Mouse (Mus musculus) embryonic facial prominence, embryonic 12.5 days (tissue): ENCODE measurements around the gene Dip2c. TPM values are rescaled to one million over a fixed set of nuclear protein-coding genes. Genes with fewer than 3 reads are reported as not detected.

Experiments
- ATAC-seq: fragments of 200-750 bp; cut with Nextera tagmentation; 2 replicates; pipeline ENCODE4 v1.8.0; 2017; ENCODE audit not compliant: insufficient number of reproducible peaks, insufficient read depth, low FRiP score, low TSS enrichment
- H3K27ac ChIP-seq: fragments of 300-500 bp; sonication (generic); 2 replicates; pipeline ENCODE4 v1.5.1; 2016; ENCODE audit warnings: mild to moderate bottlenecking
- H3K27me3 ChIP-seq: fragments of 300-500 bp; sonication (generic); 2 replicates; pipeline ENCODE4 v1.6.1; 2016; ENCODE audit warnings: mild to moderate bottlenecking, moderate library complexity
- H3K36me3 ChIP-seq: fragments of 300-500 bp; sonication (generic); 2 replicates; pipeline ENCODE4 v1.6.1; 2016; ENCODE audit warnings: mild to moderate bottlenecking
- H3K4me1 ChIP-seq: fragments of 300-500 bp; sonication (generic); 2 replicates; pipeline ENCODE4 v1.6.1; 2016
- H3K4me2 ChIP-seq: fragments of 300-500 bp; sonication (generic); replicated peaks from 2 replicates; pipeline ENCODE4 v1.6.1; 2016; ENCODE audit warnings: mild to moderate bottlenecking, moderate library complexity
- H3K4me3 ChIP-seq: fragments of 300-500 bp; sonication (generic); 2 replicates; pipeline ENCODE4 v1.5.1; 2016; ENCODE audit warnings: mild to moderate bottlenecking
- H3K9ac ChIP-seq: fragments of 300-500 bp; sonication (generic); 2 replicates; pipeline ENCODE4 v1.6.1; 2016; ENCODE audit warnings: mild to moderate bottlenecking, moderate library complexity
- H3K9me3 ChIP-seq: fragments of 300-500 bp; sonication (generic); 2 replicates; pipeline ENCODE4 v1.6.1; 2016; ENCODE audit warnings: mild to moderate bottlenecking, moderate library complexity
- WGBS: fragments of 180-500 bp; shearing (Covaris S2); methylation state at CpG from one replicate; pipeline ENCODE4 v1.1.7; 2016; 5-methylcytosine and 5-hydroxymethylcytosine counted together
- polyA plus RNA-seq: library from polyadenylated mRNA; unstranded; fragments of >200 nt; fragmentation: Nextera tagmentation; extraction: Ambion mirVana; gene quantifications from 2 replicates; pipeline ENCODE4 v1.2.1, GENCODE M21; 2016

Gene Dip2c
- polyA plus RNA-seq, 1 experiment from 2014 or later: 8.6 TPM

GRCm38 (mm10) chr13:9389334-9389733 is 113.0 kb downstream of the Dip2c start:
- 82% methylated on average over 1 of the region's 1 CpGs for WGBS
- Histone ChIP-seq H3K9ac (no peak overlapping the region), H3K9me3 (no peaks in the 10 kb centered on the region), H3K4me3 (no peak overlapping the region), H3K36me3 (no peaks in the 10 kb centered on the region), H3K27me3 (no peaks in the 10 kb centered on the region), H3K27ac (no peak overlapping the region), H3K4me2 (no peak overlapping the region), H3K4me1 (no peaks in the 10 kb centered on the region)
- ATAC-seq: no peak

- WGBS: 63% methylated on average over 5 of the region's 5 CpGs
- H3K4me2 ChIP-seq: no peak overlapping the region
- no peaks in the 10 kb centered on the region for H3K36me3 ChIP-seq
- H3K4me1 ChIP-seq: no peaks in the 10 kb centered on the region
- ATAC-seq: no peak; the same call in 1 of the 2 replicates
- H3K27ac ChIP-seq: no peak overlapping the region
- no peaks in the 10 kb centered on the region for H3K9me3 ChIP-seq
- H3K9ac ChIP-seq: no peak overlapping the region
- H3K4me3 ChIP-seq: no peak overlapping the region
- H3K27me3 ChIP-seq: no peaks in the 10 kb centered on the region
Measured at GRCm38 (mm10) chr13:9390204-9390804, 114.0 kb downstream of the Dip2c start.

GRCm38 (mm10) chr13:9393470-9393869 is 117.1 kb downstream of the Dip2c start:
- ATAC-seq: no peak
- no peak overlapping the region for H3K4me2 ChIP-seq
- WGBS: 78% methylated on average over 3 of the region's 3 CpGs
- H3K9me3 ChIP-seq: no peaks in the 10 kb centered on the region
- H3K4me3 ChIP-seq: no peak overlapping the region
- H3K36me3 ChIP-seq: no peaks in the 10 kb centered on the region
- H3K9ac ChIP-seq: no peak overlapping the region
- no peak overlapping the region for H3K27ac ChIP-seq
- H3K27me3 ChIP-seq: no peaks in the 10 kb centered on the region
- H3K4me1 ChIP-seq: no peaks in the 10 kb centered on the region

GRCm38 (mm10) chr13:9395286-9395685 is 119.0 kb downstream of the Dip2c start:
- Histone ChIP-seq H3K36me3 (no peaks in the 10 kb centered on the region), H3K9ac (no peak overlapping the region), H3K9me3 (no peaks in the 10 kb centered on the region), H3K4me3 (no peak overlapping the region), H3K4me2 (no peak overlapping the region), H3K27ac (no peak overlapping the region), H3K27me3 (no peaks in the 10 kb centered on the region), H3K4me1 (no peaks in the 10 kb centered on the region)
- ATAC-seq: no peak
- 89% methylated on average over 1 of the region's 1 CpGs for WGBS

GRCm38 (mm10) chr13:9398846-9399245 is 122.5 kb downstream of the Dip2c start:
- peaks cover 5% of the 10 kb centered on the region for H3K9me3 ChIP-seq
- no peak overlapping the region for H3K4me3 ChIP-seq
- WGBS: 55% methylated on average over 1 of the region's 1 CpGs
- H3K4me1 ChIP-seq: no peaks in the 10 kb centered on the region
- no peaks in the 10 kb centered on the region for H3K36me3 ChIP-seq
- H3K4me2 ChIP-seq: no peak overlapping the region
- H3K27me3 ChIP-seq: no peaks in the 10 kb centered on the region
- H3K27ac ChIP-seq: no peak overlapping the region
- no peak overlapping the region for H3K9ac ChIP-seq
- no peak for ATAC-seq

- no peaks in the 10 kb centered on the region for H3K27me3 ChIP-seq
- no peak overlapping the region for H3K4me2 ChIP-seq
- H3K9me3 ChIP-seq: peaks cover 5% of the 10 kb centered on the region
- H3K36me3 ChIP-seq: no peaks in the 10 kb centered on the region
- no peak overlapping the region for H3K4me3 ChIP-seq
- no peak for ATAC-seq
- WGBS: 58% methylated on average over 1 of the region's 1 CpGs
- H3K9ac ChIP-seq: no peak overlapping the region
- no peak overlapping the region for H3K27ac ChIP-seq
- H3K4me1 ChIP-seq: no peaks in the 10 kb centered on the region
Measured at GRCm38 (mm10) chr13:9405399-9405798, 129.1 kb downstream of the Dip2c start.

- no peak overlapping the region for H3K4me2 ChIP-seq
Measured at GRCm38 (mm10) chr13:9408983-9409382, 132.7 kb downstream of the Dip2c start.

GRCm38 (mm10) chr13:9418441-9418840 is 142.1 kb downstream of the Dip2c start:
- no peaks in the 10 kb centered on the region for H3K36me3 ChIP-seq
- H3K9ac ChIP-seq: no peak overlapping the region
- no peaks in the 10 kb centered on the region for H3K27me3 ChIP-seq
- no peak overlapping the region for H3K4me2 ChIP-seq
- no peak overlapping the region for H3K4me3 ChIP-seq
- H3K4me1 ChIP-seq: no peaks in the 10 kb centered on the region
- 68% methylated on average over 3 of the region's 3 CpGs for WGBS
- ATAC-seq: no peak
- no peaks in the 10 kb centered on the region for H3K9me3 ChIP-seq
- H3K27ac ChIP-seq: no peak overlapping the region

More at GRCm38 (mm10) chr13:9408983-9409382, 132.7 kb downstream of the Dip2c start:
- no peak overlapping the region for H3K9ac ChIP-seq
- H3K27ac ChIP-seq: no peak overlapping the region
- ATAC-seq: no peak
- no peak overlapping the region for H3K4me3 ChIP-seq
- H3K9me3 ChIP-seq: no peaks in the 10 kb centered on the region
- no peaks in the 10 kb centered on the region for H3K27me3 ChIP-seq
- no peaks in the 10 kb centered on the region for H3K36me3 ChIP-seq
- WGBS: 93% methylated on average over 4 of the region's 4 CpGs
- H3K4me1 ChIP-seq: no peaks in the 10 kb centered on the region

- H3K27me3 ChIP-seq: no peaks in the 10 kb centered on the region
- no peaks in the 10 kb centered on the region for H3K4me1 ChIP-seq
- no peak overlapping the region for H3K4me2 ChIP-seq
- H3K27ac ChIP-seq: no peak overlapping the region
- H3K9me3 ChIP-seq: no peaks in the 10 kb centered on the region
- H3K4me3 ChIP-seq: no peak overlapping the region
- H3K36me3 ChIP-seq: no peaks in the 10 kb centered on the region
- no peak for ATAC-seq
- no peak overlapping the region for H3K9ac ChIP-seq
Measured at GRCm38 (mm10) chr13:9419213-9419612, 142.9 kb downstream of the Dip2c start.

GRCm38 (mm10) chr13:9421949-9422348 is 145.6 kb downstream of the Dip2c start:
- WGBS: 91% methylated on average over 4 of the region's 4 CpGs
- H3K36me3 ChIP-seq: no peaks in the 10 kb centered on the region
- H3K27ac ChIP-seq: no peak overlapping the region
- H3K9ac ChIP-seq: no peak overlapping the region
- H3K9me3 ChIP-seq: no peaks in the 10 kb centered on the region
- no peaks in the 10 kb centered on the region for H3K27me3 ChIP-seq
- no peak overlapping the region for H3K4me2 ChIP-seq
- ATAC-seq: no peak
- H3K4me1 ChIP-seq: no peaks in the 10 kb centered on the region
- no peak overlapping the region for H3K4me3 ChIP-seq

- no peak for ATAC-seq
- Histone ChIP-seq H3K27ac (no peak overlapping the region), H3K4me2 (no peak overlapping the region), H3K9me3 (no peaks in the 10 kb centered on the region), H3K36me3 (no peaks in the 10 kb centered on the region), H3K9ac (no peak overlapping the region), H3K4me3 (no peak overlapping the region), H3K27me3 (no peaks in the 10 kb centered on the region), H3K4me1 (no peaks in the 10 kb centered on the region)
- WGBS: 74% methylated on average over 1 of the region's 1 CpGs
Measured at GRCm38 (mm10) chr13:9422876-9423275, 146.5 kb downstream of the Dip2c start.

GRCm38 (mm10) chr13:9424434-9424833 is 148.1 kb downstream of the Dip2c start:
- no peaks in the 10 kb centered on the region for H3K36me3 ChIP-seq
- no peak overlapping the region for H3K27ac ChIP-seq
- H3K27me3 ChIP-seq: no peaks in the 10 kb centered on the region
- no peak for ATAC-seq
- H3K9ac ChIP-seq: no peak overlapping the region
- H3K4me3 ChIP-seq: no peak overlapping the region
- no peaks in the 10 kb centered on the region for H3K9me3 ChIP-seq
- H3K4me1 ChIP-seq: no peaks in the 10 kb centered on the region
- no peak overlapping the region for H3K4me2 ChIP-seq

- H3K27ac ChIP-seq: no peak overlapping the region
- H3K9ac ChIP-seq: no peak overlapping the region
- no peaks in the 10 kb centered on the region for H3K9me3 ChIP-seq
- H3K36me3 ChIP-seq: no peaks in the 10 kb centered on the region
- no peaks in the 10 kb centered on the region for H3K4me1 ChIP-seq
- H3K4me2 ChIP-seq: no peak overlapping the region
- ATAC-seq: no peak
- H3K27me3 ChIP-seq: no peaks in the 10 kb centered on the region
- no peak overlapping the region for H3K4me3 ChIP-seq
Measured at GRCm38 (mm10) chr13:9426267-9426666, 149.9 kb downstream of the Dip2c start.
